Mouse (Mus musculus): ENCODE data around the gene Nkx3-2. TPM values are rescaled to one million over a fixed set of nuclear protein-coding genes. Genes with fewer than 3 reads are reported as not detected.

Nkx3-2 gene
- total RNA-seq, 2 experiments from 2014 or later, result not detected

GRCm38 (mm10) chr5:41758671-41759639 lies 5.3 kb downstream of the Nkx3-2 start:
- Histone ChIP-seq H3K4me3 (no peak overlapping the region), H3K27ac (no peak overlapping the region)
- intact Hi-C loops (cut with DNase I), result no loop called here
- no peak for DNase-seq
- no peak for TF ChIP-seq CTCF (IDR thresholded peaks at IDR 0.05)

DNA sequence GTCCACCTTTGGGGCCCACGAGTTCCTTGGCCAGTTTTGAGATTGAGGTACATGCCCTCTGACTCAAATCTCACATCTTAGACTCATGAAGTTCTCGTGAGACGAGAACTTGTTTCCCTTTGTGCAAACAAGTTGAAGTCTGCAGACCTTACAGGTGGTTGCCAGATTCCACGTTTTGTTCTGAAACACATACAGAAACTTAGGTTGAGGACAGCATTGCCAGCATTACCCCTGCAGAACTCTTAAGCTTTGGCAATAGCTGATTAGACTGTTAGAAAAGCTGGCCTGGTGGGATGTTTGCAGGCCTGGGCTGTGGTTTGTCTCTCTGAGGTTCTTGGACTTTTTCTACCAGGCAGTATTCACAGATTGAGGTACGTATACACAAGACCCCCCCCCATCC lies 7.0 kb downstream of the Nkx3-2 start:
- intact Hi-C loops (cut with DNase I), result no loop called here
- TF ChIP-seq CTCF (IDR thresholded peaks at IDR 0.05), result no peak
- Histone ChIP-seq H3K27ac (no peak overlapping the region), H3K4me3 (no peak overlapping the region)
- DNase-seq, result no peak

DNA sequence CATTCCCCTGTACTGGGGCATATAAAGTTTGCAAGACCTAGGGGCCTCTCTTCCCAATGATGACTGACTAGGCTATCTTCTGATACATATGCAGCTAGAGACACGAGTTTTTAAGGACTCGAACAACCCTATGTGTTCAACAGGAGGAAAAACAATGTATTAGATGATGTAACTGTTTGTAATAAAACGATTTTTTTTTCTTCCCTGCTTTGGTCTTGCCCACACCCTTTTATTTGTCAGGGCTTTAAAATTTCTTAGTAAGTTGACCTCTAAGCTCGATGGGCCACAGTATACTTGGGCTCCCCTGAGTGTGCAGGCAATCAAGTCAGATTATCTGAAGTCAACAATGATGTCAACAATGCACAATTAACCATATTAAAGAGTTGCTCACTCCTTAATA lies 7.9 kb downstream of the Nkx3-2 start:
- intact Hi-C loops (cut with DNase I), result no loop called here
- no peak for TF ChIP-seq CTCF (IDR thresholded peaks at IDR 0.05)
- Histone ChIP-seq H3K4me3 (no peak overlapping the region), H3K27ac (no peak overlapping the region)
- no peak for DNase-seq

DNA sequence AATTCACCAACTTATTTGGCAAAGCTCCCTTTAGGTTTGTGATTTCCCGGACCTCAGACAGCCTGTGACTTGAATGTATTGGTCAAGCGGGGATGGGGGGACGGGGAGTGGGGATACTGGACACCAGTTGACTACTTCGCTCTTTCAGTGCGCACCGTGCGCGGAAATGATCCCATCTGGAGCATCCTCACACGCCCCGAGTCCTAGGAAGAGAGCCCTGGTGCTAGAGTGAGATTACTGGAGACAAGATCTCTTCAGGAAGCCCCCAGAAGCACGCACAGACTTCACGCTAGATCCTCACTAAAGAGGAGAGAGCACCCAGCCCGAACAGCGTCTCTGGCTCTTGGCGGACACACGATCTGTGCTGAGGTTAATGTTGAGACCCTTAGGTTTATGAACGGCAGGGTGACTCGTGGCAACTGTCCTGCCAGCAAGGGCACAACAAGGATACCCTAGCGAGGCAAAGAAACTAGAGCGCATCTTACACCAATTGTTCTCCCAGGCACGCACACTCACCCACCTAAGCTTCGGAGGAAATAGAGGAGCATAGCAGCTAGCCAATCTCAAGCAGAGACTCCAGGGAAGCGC lies 8.8 kb downstream of the Nkx3-2 start:
- no peak overlapping the region for H3K4me3 ChIP-seq
- no peak for TF ChIP-seq CTCF (IDR thresholded peaks at IDR 0.05)
- H3K27ac ChIP-seq, result no peak overlapping the region
- DNase-seq, result no peak
- intact Hi-C loops (cut with DNase I), result no loop called here

GRCm38 (mm10) chr5:41754836-41755235 lies 9.5 kb downstream of the Nkx3-2 start:
- H3K27ac ChIP-seq, result no peak overlapping the region
- H3K4me3 ChIP-seq, result peak overlapping the region; percentile 45
- no peak for TF ChIP-seq CTCF (IDR thresholded peaks at IDR 0.05)
- intact Hi-C loops (cut with DNase I), result no loop called here
- no peak for DNase-seq

DNA sequence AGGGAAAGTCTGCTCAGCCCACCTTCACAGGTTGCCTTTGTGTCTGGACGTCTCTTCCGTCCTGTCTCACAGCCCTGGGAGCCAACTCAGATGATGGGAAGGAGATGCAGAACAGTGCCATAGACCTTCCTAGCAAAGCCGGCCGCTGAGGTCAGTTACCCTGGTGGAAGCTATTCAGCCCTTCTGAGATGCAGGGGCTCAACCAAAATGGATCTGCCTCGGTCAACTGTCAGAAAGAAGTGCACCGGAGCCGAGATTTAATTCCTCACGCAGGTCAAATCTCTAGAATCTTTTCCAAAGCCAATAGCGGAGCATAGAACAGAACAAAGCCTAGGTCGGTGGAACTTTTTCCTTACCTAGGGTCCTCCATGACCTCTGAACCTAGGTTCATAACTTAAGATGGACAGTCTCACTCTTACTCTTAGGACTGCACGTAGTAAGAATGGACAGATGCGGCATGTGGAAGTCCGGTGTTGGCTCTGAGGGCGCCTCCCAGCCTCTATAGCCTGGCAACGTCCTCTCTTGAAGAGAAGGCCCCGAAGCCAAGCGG lies 10.0 kb downstream of the Nkx3-2 start:
- no peak for DNase-seq
- intact Hi-C loops (cut with DNase I), result no loop called here
- no peak for TF ChIP-seq CTCF (IDR thresholded peaks at IDR 0.05)
- peak overlapping the region; percentile 45 for H3K4me3 ChIP-seq
- no peak overlapping the region for H3K27ac ChIP-seq

DNA sequence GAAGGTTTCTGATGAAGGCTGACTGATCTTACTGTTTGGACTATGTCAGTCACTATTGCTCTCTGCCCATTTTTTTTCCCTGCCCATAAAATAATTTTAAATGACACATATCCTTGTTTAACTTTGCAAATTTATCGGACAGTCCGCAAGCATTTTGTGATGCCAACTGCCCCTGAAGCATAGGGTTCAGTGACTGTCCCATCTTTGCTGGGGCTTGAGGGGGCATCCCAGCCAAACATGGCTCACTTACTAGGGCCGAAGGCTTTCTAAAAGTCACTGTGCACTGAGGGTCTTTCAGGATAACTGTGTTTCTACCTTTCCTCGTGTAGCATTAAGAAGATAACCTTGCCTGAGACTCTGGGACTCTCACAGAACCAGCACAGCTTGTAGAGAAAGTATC lies 11.6 kb downstream of the Nkx3-2 start:
- DNase-seq, result no peak
- intact Hi-C loops (cut with DNase I), result no loop called here
- TF ChIP-seq CTCF (IDR thresholded peaks at IDR 0.05), result no peak
- H3K4me3 ChIP-seq, result no peak overlapping the region
- no peak overlapping the region for H3K27ac ChIP-seq

DNA sequence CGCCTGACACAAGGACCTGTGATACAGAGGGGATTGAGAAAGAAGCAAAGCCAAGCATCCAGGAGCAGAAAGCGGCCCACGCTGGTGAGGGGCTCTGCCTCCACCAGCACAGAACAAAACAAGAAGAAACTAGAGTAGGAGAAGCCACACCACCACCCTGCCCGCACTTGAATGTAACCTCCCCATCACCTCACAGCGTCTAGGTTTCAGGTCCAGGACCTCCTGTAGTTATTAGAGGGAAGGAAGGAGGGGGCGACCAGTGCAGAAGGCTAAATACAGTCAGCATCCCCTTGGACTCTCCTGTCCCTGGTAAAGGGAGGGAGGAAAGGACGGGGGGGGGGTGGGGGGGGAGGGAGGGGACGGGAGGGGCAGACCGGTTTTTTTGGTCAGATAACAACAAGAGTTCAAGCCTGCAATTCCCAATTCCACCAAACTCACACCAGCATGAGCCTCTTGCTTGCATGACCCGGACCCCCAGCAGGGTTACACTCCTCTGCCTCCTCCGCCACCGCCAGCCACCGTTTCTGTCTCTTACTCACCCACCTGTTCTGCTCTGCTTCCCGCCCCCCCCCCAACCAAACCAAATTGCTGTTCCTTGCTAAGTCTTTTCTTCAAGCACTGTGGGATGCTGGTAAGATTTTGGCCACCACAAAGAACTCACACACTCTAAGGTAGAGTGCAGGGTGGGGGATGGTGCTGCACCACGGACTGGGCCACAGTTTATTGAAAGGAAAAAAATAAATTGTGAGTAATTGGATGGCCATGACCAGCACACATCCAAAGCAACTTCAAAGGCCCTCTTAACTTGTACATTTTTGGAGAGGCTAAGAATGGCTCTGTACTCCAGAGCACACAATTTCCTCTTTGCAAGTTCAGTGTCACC lies 19.2 kb downstream of the Nkx3-2 start:
- no peak overlapping the region for H3K4me3 ChIP-seq
- no peak overlapping the region for H3K27ac ChIP-seq
- DNase-seq, result no peak
- intact Hi-C loops (cut with DNase I), result no loop called here
- TF ChIP-seq CTCF (IDR thresholded peaks at IDR 0.05), result no peak

- H3K27ac ChIP-seq, result no peak overlapping the region
- H3K4me3 ChIP-seq, result no peak overlapping the region
- no peak for TF ChIP-seq CTCF (IDR thresholded peaks at IDR 0.05)
- intact Hi-C loops (cut with DNase I), result no loop called here
- DNase-seq, result no peak
Observed at GRCm38 (mm10) chr5:41744234-41744633, 20.1 kb downstream of the Nkx3-2 start.

- intact Hi-C loops (cut with DNase I), result no loop called here
- TF ChIP-seq CTCF (IDR thresholded peaks at IDR 0.05), result no peak
- no peak overlapping the region for H3K4me3 ChIP-seq
- no peak for DNase-seq
- H3K27ac ChIP-seq, result no peak overlapping the region
Observed at GRCm38 (mm10) chr5:41738817-41739216, 25.5 kb downstream of the Nkx3-2 start.

DNA sequence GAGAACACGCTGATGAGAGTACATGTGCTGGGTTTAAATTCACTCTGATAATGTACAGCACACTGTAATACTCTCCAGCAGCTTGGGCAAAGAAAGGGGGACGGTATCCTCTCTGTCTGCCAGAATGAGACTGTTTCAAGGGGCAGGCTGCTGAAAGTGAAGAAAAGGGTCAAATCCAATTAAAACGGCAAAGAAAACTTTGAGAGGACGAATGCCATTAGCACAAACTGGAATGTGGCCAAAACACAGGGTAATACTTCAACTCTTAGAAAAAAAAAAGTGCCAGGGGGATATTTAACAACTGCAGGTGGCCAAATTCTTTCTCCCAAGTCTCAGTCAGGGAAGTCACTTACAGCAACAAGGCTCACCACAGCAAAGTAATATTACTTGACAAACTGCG lies 27.3 kb downstream of the Nkx3-2 start:
- no peak overlapping the region for H3K4me3 ChIP-seq
- DNase-seq, result no peak
- intact Hi-C loops (cut with DNase I), result no loop called here
- no peak for TF ChIP-seq CTCF (IDR thresholded peaks at IDR 0.05)
- no peak overlapping the region for H3K27ac ChIP-seq

- intact Hi-C loops (cut with DNase I), result no loop called here
- TF ChIP-seq CTCF (IDR thresholded peaks at IDR 0.05), result no peak
- no peak overlapping the region for H3K4me3 ChIP-seq
- no peak for DNase-seq
- H3K27ac ChIP-seq, result no peak overlapping the region
Observed at GRCm38 (mm10) chr5:41727017-41727416, 37.3 kb downstream of the Nkx3-2 start.
